Mouse (Mus musculus): ENCODE results near the gene Olfr652.

Olfr652 gene

DNA sequence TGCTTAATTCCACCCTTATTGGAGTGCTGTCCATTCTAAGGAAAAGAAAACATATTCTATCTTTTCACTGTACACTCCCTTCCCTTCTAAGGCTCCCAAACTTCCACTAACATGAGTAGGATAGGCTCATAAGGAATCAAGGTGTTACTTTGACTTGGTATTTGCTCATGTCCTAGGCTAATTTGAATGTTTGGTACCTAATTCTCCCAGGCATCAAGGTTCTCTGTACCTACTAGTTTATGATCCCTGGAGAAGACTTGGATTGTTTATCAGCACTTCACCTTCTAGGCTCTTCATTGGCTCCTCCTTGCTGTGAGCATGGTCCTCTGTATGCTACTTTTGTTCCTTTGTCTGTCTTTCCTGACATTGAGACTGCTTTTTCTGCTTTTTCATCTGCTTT is at the start of gene Olfr652:
Olfr652 (plus strand) TSS at position 301 of the 400 bp plus-strand sequence.
- no peak for DNase-seq (ENCODE audit: low spot score in 2 of 2)

DNA sequence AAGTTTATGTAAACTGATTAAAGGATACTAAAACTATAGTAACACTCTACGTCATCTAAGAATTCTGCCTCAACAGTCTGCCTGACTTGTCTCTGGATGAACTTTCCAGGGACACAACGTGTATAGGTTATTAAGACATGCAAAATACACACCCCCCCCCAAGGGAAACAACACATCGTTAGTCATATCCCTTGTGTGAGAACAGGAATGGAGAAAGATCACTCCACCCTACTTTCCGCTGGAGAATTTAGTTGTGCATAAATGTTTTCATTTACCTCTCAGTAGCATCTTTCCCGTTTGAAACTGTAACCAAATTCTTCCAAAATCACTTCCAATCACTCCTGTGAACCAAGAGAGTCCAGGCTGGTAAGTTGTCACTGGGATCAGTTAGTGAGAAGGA is 10.9 kb upstream of the Olfr652 start, which contains the start of gene Olfr651:
Olfr651 (plus strand) TSS at position 301 of the 400 bp plus-strand sequence.
- DNase-seq (ENCODE audit: low spot score in 2 of 2), result no peak

DNA sequence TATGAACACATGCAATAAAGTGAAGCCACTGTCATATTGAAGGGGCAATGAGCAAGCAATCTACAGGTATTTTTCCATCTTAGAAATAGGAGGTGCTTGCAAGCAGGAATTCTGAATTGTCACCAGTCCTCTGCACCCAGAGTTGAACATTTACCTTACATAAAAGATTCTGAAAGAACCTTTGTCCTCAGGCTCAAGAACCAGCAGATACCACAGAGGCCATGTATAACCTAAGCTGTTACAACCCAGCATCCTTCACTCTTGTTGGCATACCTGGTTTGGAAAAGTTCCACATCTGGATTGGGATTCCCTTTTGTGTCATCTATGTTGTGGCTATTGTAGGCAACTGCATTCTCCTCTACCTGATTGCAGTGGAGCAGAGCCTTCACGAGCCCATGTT is 8.0 kb upstream of the Olfr652 start:
- no peak for DNase-seq (ENCODE audit: low spot score in 2 of 2)

DNA sequence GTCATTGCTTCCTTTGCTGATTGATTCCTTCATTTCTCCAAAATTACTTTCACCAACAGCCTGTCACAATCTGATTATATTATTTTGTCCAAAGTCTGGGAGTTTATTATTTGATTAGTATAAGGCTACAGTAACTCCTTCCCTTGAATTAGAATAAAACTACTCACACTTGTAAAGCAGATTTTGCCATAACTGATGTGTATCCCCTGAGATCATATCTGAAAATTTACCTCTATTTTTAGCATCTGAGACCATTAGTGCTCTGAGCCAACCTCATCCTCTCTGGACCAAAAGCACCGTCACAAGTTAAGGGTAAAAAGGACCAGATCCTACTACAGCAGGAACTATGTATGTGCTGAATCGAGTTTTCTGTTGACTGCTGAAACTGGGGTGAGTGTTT is 16.3 kb downstream of the Olfr652 start, which contains the start of gene Olfr653:
Olfr653 (plus strand) TSS at position 301 of the 400 bp plus-strand sequence.
- no peak for DNase-seq (ENCODE audit: low spot score in 2 of 2)

DNA sequence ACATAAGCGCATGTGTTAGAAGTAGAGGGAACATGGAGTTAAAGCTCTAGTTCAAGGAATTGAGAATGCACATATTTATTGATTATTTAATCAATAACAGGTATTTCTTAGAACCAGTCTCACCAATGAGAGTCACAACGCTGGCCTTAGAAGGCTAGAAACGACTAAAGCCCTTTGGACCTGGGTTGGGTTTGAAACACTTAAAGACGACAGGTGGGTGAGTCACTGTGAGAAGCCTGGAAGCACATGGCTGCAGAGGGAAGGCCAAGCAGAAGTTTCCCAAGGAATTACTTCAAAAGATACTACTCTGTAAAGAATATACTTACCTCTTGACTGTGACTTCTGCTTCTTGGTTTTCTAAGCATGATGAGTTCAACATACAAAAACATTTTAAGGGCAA is 20.1 kb downstream of the Olfr652 start:
- DNase-seq (ENCODE audit: low spot score in 2 of 2), result no peak

DNA sequence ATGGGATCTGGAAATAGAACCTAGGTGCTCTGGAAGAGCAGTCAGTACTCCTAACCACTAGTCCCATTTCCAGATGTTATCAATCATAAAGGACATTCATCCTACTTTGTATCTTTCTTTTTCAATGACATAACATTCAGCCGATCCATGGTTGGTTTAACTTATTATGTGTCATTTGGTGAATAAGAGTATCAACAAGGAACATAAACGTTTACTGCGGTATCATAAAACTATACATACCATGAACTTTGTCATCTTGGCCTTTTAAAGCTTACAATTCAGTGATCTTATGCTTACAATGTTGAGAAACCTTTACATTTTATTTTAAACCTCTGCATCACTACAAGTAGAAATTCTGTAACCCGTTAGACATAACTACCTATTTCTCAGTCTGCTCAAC is 20.7 kb downstream of the Olfr652 start:
- DNase-seq (ENCODE audit: low spot score in 2 of 2), result no peak

DNA sequence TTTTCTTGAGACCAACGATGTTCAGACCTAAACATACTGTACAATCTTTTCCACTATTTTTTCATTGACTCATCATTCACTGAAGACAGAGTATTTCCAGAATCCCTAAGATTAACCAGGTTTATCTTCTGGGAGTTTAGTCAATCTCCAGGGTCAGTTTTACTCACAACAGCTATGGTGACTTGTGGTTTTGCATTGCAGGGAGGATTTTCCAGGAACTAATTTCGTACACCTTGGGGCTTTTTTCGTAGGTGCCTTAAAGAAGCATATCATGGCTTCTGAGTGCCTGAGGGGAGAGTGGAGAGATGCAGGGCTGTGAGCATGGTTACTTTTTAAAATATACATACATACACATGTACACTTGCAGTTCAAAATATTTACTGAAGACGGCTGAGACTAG is 26.0 kb downstream of the Olfr652 start, which contains the start of gene Olfr654:
Olfr654 (plus strand) TSS at position 301 of the 400 bp plus-strand sequence.
- no peak for DNase-seq (ENCODE audit: low spot score in 2 of 2)

DNA sequence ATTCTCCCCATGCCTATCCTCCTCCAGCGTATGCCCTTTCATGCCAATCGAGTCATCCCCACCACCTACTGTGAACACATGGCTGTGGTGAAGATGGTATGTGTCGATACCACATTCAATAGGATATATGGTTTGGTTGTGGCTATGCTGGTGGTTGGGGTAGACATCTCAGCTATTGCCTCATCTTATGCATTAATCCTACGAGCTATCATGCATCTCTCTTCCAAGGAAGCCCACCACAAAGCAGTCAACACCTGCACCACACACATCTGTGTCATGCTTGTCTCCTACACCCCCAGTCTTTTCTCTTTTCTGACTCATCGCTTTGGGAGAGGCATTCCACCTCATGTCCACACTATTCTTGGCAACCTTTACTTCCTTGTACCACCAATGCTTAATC is 27.6 kb downstream of the Olfr652 start:
- DNase-seq (ENCODE audit: low spot score in 2 of 2), result no peak

DNA sequence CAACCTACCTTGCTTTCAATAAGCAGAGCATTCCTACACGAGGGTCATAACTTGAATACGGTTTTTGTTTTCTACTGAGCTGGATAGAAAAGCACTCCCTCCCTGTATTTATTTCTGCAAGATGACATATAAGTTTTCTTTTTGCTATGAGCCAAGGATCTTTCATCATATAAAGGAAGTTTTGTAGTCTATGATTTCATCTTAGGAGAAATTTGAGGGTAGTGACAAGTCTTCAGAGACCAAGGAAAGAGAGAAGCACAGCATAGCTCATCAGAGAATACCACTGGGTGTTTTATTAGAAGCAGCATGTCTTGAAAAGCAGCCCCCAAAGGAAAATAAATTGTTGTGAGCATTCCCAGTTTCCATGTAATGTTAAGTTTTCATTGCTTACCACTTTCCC is 41.0 kb downstream of the Olfr652 start, which contains the start of gene Olfr655:
Olfr655 (minus strand) TSS at position 101 of the 400 bp plus-strand sequence.
- DNase-seq (ENCODE audit: low spot score in 2 of 2), result no peak

DNA sequence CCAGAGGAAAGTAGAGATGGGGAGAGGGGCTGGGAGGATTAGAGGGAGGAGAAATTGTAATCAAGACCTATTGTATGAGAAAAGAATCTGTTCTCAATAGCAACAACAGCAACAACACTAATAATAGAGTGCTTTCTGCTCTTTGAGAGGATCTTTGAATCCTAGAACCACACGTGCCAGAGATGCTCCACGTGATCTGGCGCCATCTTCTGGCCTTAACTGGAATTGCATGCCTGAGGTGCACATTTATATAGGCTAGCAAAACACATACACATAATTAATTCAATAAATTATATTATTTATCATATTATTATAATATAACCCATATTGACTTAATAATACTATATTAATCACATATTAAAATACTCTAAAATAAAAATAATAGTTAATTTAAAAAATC is 42.5 kb downstream of the Olfr652 start:
- DNase-seq (ENCODE audit: low spot score in 2 of 2), result no peak

DNA sequence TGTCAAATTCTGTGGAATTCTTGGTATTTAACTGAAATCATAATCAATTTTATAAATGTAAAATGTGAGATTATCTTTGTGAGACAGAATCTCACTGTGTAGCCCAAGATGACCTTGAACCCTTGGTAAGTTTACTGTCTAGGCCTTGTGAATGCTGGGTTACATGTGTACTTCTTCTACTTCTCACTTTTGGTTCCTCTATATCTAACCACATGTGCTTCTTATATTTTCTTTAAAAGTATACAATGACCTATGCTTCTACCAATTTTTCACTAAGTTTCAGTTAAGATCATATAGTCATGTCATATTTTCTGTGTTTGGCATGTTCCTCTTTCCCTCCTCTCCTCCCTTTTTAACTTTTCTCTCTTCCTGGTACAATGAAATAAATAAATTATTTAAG is 44.0 kb downstream of the Olfr652 start:
- no peak for DNase-seq (ENCODE audit: low spot score in 2 of 2)

DNA sequence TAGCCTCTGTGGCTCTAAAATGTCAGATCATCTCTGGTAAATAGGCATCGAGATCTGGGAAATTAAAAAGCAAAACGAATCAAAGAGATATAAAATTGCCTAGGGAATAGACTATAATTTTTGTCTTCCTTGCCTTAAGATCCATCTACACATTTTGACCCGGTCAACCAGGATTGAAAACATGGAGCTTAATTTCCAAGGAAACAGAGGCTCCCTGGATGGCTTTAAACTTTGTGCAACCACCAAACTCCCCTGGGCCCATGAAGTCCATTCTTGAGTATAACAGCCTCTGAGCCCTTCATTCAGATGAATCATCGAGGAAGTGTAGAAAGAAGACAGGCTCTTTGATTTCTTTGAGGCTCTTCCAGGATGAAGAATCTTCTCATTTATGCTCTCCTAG is 53.0 kb downstream of the Olfr652 start, which contains the start of gene Olfr656:
Olfr656 (plus strand) TSS at position 301 of the 400 bp plus-strand sequence.
- no peak for DNase-seq (ENCODE audit: low spot score in 2 of 2)
